Mouse (Mus musculus) lung, embryonic 14.5 days (tissue): ENCODE measurements around the gene Ptprm. TPM values are rescaled to one million over a fixed set of nuclear protein-coding genes. Genes with fewer than 3 reads are reported as not detected.

Experiments used
- ATAC-seq: fragments of 200-750 bp; cut with Nextera tagmentation; 2 replicates; pipeline ENCODE4 v1.8.0; 2017; ENCODE audit warnings: mild to moderate bottlenecking, moderate TSS enrichment, moderate library complexity; ENCODE audit not compliant: insufficient read depth
- DNase-seq: peaks from one replicate; pipeline ENCODE4 v3.0.0-alpha.2; 2015
- H3K27ac ChIP-seq: fragments of 300-500 bp; sonication (generic); 2 replicates; pipeline ENCODE4 v1.5.1; 2014; ENCODE audit warnings: low read depth, mild to moderate bottlenecking, moderate library complexity
- H3K27me3 ChIP-seq: fragments of 300-500 bp; sonication (generic); 2 replicates; pipeline ENCODE4 v1.6.1; 2014; ENCODE audit warnings: low read length, control low read depth; ENCODE audit not compliant: insufficient read depth
- H3K36me3 ChIP-seq: fragments of 300-500 bp; sonication (generic); 2 replicates; pipeline ENCODE4 v1.6.1; 2014; ENCODE audit warnings: control low read depth; ENCODE audit not compliant: insufficient read depth
- H3K4me1 ChIP-seq: fragments of 300-500 bp; sonication (generic); 2 replicates; pipeline ENCODE4 v1.6.1; 2014; ENCODE audit warnings: antibody characterized with exemption, control low read depth; ENCODE audit not compliant: insufficient read depth
- H3K4me2 ChIP-seq: fragments of 300-500 bp; sonication (generic); 2 replicates; pipeline ENCODE4 v1.6.1; 2014; ENCODE audit warnings: mild to moderate bottlenecking
- H3K4me3 ChIP-seq: fragments of 300-500 bp; sonication (generic); 2 replicates; pipeline ENCODE4 v1.5.1; 2014; ENCODE audit warnings: low read depth, low read length
- H3K9ac ChIP-seq: fragments of 300-500 bp; sonication (generic); 2 replicates; pipeline ENCODE4 v1.6.1; 2014
- H3K9me3 ChIP-seq: fragments of 300-500 bp; sonication (generic); 2 replicates; pipeline ENCODE4 v1.6.1; 2016; ENCODE audit warnings: low read depth, low read length, control low read depth
- CTCF ChIP-seq: IDR thresholded peaks from 2 replicates; pipeline ENCODE4 v1.5.1; 2016; ENCODE audit warnings: antibody characterized with exemption, low read depth
- WGBS: fragments of 180-500 bp; shearing (Covaris S2); extraction: QIAGEN DNeasy Blood & Tissue Kit; methylation state at CpG from one replicate; pipeline ENCODE4 v1.1.7; 2014; 5-methylcytosine and 5-hydroxymethylcytosine counted together
- polyA plus RNA-seq: library from polyadenylated mRNA; unstranded; fragments of >200 nt; fragmentation: Nextera tagmentation; extraction: Ambion mirVana; gene quantifications from 2 replicates; pipeline ENCODE4 v1.2.1, GENCODE M21; 2014

The Ptprm gene
- polyA plus RNA-seq, 1 experiment from 2014 or later = 45.4 TPM

DNA sequence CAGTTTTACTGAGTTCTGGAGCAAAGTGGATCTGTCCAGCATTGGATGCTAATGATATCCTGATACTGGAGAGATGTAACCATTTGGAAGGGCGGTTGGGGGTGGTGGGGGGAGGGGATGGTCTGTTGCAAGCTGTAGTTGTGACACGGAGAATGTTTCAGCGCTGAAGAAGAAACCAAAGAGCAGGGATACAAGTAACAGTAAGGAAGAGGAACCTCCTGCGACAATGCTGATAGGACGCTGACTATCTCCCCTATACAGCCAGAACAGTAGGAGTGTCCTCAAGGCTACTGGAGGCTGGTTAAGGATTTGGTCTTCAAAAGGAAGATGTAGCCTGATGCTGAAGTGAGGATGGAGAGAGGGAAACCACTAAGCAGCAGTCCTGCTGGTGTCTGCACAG is 160.5 kb downstream of the Ptprm start:
- Histone ChIP-seq H3K4me2 (no peak overlapping the region), H3K36me3 (no peaks in the 10 kb centered on the region), H3K27ac (no peak overlapping the region), H3K9ac (no peak overlapping the region), H3K4me1 (no peaks in the 10 kb centered on the region), H3K4me3 (no peak overlapping the region), H3K9me3 (no peaks in the 10 kb centered on the region), H3K27me3 (no peaks in the 10 kb centered on the region)
- no peak for ATAC-seq
- no peak for DNase-seq
- TF ChIP-seq CTCF = no peak
- 50% methylated on average over 5 of the region's 5 CpGs for whole genome bisulfite sequencing

DNA sequence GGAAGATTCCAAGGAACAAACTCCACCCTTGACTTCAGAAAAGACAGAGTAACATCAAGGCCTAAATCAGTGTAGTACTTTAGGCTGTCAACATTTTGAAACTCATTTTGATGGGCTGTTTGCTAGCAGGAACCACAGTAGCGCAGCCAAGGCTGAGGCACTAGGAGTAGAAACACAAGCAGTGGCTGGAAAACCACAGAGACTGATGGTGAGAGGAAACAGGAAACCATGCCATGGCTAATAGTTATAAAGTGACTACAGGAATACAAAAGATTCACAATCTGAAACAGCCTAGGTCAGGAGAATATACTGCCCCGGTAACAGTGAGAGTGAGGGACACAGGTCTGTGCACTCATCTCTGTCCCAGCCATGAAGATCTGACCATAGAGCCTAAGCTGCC is 165.7 kb downstream of the Ptprm start:
- DNase-seq = no peak
- Histone ChIP-seq H3K4me3 (no peak overlapping the region), H3K27me3 (no peaks in the 10 kb centered on the region), H3K9ac (no peak overlapping the region), H3K27ac (no peak overlapping the region), H3K4me2 (no peak overlapping the region), H3K4me1 (no peaks in the 10 kb centered on the region), H3K36me3 (no peaks in the 10 kb centered on the region), H3K9me3 (no peaks in the 10 kb centered on the region)
- ATAC-seq = no peak
- TF ChIP-seq CTCF = no peak
- WGBS = 83% methylated on average over 2 of the region's 2 CpGs

DNA sequence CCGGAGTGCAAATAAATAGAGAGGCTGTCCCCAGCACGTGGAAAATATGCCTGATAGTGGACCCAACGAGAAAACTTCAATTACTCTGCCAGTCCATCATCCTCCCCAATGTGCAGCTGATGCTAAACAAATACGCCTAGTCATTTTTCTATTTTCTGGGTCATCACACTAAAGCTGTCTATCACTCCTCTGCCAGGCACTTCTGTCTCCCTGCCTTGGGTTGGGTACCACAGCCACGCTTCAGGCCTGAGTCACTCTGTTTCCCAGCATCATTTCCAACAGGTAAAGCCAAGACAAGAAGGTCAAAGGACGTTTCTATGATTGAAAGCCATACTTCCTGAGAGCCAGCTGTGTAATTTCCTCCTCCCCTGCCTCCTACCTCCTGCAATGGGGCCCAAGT is 167.4 kb downstream of the Ptprm start:
- no peaks in the 10 kb centered on the region for H3K9me3 ChIP-seq
- no peak overlapping the region for H3K4me3 ChIP-seq
- DNase-seq (no peak), ATAC-seq (no peak)
- no peak overlapping the region for H3K9ac ChIP-seq
- no peak overlapping the region for H3K27ac ChIP-seq
- H3K36me3 ChIP-seq = no peaks in the 10 kb centered on the region
- 46% methylated on average over 6 of the region's 6 CpGs for WGBS
- no peaks in the 10 kb centered on the region for H3K27me3 ChIP-seq
- TF ChIP-seq CTCF = no peak
- no peaks in the 10 kb centered on the region for H3K4me1 ChIP-seq
- H3K4me2 ChIP-seq = no peak overlapping the region

DNA sequence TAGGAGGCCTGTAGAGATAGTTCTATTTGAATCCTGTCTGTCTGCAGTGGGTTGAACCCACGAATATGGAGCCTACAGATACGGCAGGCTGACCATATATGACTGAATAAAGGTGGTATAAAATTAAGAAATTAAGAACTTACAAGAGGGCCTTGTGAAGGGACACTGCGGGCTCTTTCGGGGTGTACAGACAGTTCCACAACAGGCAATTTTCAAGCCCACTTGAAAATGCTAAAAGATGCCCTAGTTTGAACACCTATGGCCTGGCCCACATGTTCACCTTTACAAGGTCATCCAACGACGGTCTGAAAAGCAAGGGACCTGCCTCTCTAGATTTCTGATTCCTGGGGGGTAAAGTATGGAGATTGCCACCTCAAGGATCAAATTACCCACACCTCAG is 168.3 kb downstream of the Ptprm start:
- ATAC-seq (no peak), DNase-seq (no peak)
- Histone ChIP-seq H3K36me3 (no peaks in the 10 kb centered on the region), H3K4me3 (no peak overlapping the region), H3K4me2 (no peak overlapping the region), H3K27me3 (no peaks in the 10 kb centered on the region), H3K9me3 (no peaks in the 10 kb centered on the region), H3K9ac (no peak overlapping the region), H3K4me1 (no peaks in the 10 kb centered on the region), H3K27ac (no peak overlapping the region)
- WGBS = 72% methylated on average over 6 of the region's 6 CpGs
- no peak for TF ChIP-seq CTCF

DNA sequence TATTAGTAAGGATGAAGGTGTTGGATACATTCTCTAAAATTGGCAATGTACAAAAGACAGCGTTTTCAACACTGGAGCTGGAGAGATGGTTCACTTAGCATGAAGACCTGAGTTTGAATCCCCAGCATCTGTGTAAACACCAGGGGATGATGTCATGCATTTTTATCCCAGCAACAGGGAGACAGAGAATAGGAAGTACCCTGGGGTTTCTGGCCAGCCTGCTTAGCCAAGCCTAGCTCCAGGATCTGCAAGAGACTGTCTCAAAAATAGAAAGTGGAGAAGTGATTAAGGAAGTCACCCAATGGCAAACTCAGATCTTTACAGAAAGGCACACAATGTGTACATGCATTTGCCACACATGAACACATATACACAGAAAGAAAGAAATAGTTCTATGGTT is 174.8 kb downstream of the Ptprm start:
- Histone ChIP-seq H3K9ac (no peak overlapping the region), H3K4me2 (no peak overlapping the region), H3K27ac (no peak overlapping the region), H3K4me1 (no peaks in the 10 kb centered on the region), H3K27me3 (no peaks in the 10 kb centered on the region), H3K9me3 (no peaks in the 10 kb centered on the region), H3K4me3 (no peak overlapping the region), H3K36me3 (no peaks in the 10 kb centered on the region)
- DNase-seq (no peak), ATAC-seq (no peak)
- WGBS = 47% methylated on average over 1 of the region's 1 CpGs
- no peak for TF ChIP-seq CTCF

DNA sequence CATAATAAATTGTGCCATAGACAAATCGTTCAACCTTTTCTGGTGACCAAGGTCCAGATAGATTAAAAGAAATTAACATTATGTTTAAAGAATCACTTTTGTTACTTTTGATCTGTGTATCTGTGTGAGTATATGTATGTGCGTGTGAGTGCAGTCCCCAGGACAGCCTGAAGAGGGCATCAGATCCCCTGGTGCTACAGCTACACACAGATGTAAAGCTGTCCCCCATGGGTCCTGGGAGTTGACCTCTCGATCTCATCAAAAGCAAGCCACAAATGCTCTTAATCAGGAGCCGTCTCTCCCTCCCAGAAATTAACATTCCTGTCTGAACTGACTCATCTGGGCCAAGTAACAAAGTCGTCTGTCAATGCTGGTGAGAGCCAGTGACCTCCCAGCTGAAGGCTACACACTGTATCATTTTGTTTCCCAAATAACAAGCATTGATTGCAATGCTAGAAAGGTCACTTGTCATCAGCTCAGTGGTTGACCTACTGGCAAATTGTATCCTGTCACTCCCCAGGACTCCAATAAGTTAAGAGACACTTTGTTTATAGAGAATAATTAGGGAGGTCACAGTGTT is 175.5 kb downstream of the Ptprm start:
- Histone ChIP-seq H3K27me3 (no peaks in the 10 kb centered on the region), H3K4me3 (no peak overlapping the region), H3K36me3 (no peaks in the 10 kb centered on the region), H3K4me2 (no peak overlapping the region), H3K9me3 (no peaks in the 10 kb centered on the region), H3K9ac (no peak overlapping the region), H3K4me1 (no peaks in the 10 kb centered on the region), H3K27ac (no peak overlapping the region)
- DNase-seq = no peak
- no peak for ATAC-seq
- TF ChIP-seq CTCF = peak; percentile 22; the same call in 1 of the 2 replicates
- WGBS = 67% methylated on average over 5 of the region's 5 CpGs

DNA sequence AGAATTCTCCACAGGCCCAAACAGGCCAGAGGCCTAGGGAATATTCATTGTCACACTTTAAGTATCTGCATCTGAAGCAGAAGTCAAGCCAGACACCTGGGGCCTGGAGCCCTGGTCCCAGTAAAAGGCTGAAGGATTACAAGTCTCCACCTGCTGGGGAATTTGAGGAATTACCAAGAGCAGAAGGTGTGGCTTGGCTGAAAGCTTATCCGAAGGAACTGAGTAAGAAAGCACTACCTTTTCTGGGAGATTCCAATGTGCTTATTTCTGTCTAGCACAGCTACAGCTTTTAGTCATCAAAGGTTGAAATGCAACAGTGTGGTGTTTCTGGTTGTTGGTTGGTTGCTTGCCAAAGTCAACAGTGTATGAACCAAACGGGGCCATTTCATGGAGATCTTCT is 178.4 kb downstream of the Ptprm start:
- no peaks in the 10 kb centered on the region for H3K4me1 ChIP-seq
- H3K27ac ChIP-seq = no peak overlapping the region
- no peak overlapping the region for H3K4me3 ChIP-seq
- peak; percentile 47; the same call in 1 of the 2 replicates for ATAC-seq
- no peak overlapping the region for H3K4me2 ChIP-seq
- H3K9me3 ChIP-seq = no peaks in the 10 kb centered on the region
- DNase-seq = peak; percentile 76
- TF ChIP-seq CTCF = peak; percentile 62
- H3K9ac ChIP-seq = no peak overlapping the region
- WGBS = 38% methylated on average over 2 of the region's 2 CpGs
- no peaks in the 10 kb centered on the region for H3K27me3 ChIP-seq
- no peaks in the 10 kb centered on the region for H3K36me3 ChIP-seq

DNA sequence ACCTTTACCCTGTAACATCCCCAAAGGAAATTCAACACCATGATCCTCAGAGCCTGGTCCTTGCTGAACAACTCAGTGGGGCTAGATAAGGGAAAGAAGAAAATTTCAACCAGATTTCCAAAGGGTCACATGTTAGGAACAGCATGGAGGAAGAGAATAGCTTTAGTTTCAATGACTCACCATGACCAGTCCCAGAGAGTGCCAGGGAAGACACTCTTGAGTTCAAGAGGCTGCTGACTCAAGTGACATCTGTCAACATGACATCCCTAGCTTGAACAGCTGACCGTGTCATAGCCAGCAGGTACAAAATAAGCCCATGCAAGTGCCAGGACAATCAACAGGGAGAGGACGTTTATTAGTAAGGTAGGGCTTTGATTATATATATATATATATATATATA is 182.9 kb downstream of the Ptprm start:
- Histone ChIP-seq H3K27ac (no peak overlapping the region), H3K9ac (no peak overlapping the region), H3K27me3 (no peaks in the 10 kb centered on the region), H3K36me3 (no peaks in the 10 kb centered on the region), H3K4me2 (no peak overlapping the region), H3K9me3 (no peaks in the 10 kb centered on the region), H3K4me1 (no peaks in the 10 kb centered on the region), H3K4me3 (no peak overlapping the region)
- DNase-seq = no peak
- no peak for ATAC-seq
- 62% methylated on average over 2 of the region's 2 CpGs for WGBS
- no peak for TF ChIP-seq CTCF
